Mouse (Mus musculus) ES-Bruce4 (cell line): ENCODE data around the gene Clock.

Source experiments
- CTCF ChIP-seq: IDR thresholded peaks from one replicate; pipeline ENCODE4 v1.8.1; 2011; ENCODE audit warnings: low read depth, low read length
- EP300 ChIP-seq: IDR thresholded peaks from 2 replicates; pipeline ENCODE4 v1.6.1; 2011; ENCODE audit warnings: low read depth, low read length; ENCODE audit not compliant: insufficient read depth

- TF ChIP-seq EP300 (no peak), CTCF (no peak)
Observed at GRCm38 (mm10) chr5:76289234-76289691, 15.3 kb downstream of the Clock start.
